Mouse (Mus musculus) midbrain, postnatal 0 days (tissue): ENCODE measurements at regions not wholly inside any gene's neighbourhood (a gene's known extent, or its start where the extent isn't known, plus 50 kb on each side); places are given as distances from the start of the nearest gene placed in this dataset.

Source experiments
- ATAC-seq: fragments of 200-750 bp; cut with Nextera tagmentation; 2 replicates; pipeline ENCODE4 v1.8.0; 2017; ENCODE audit warnings: moderate number of reproducible peaks, mild to moderate bottlenecking, moderate TSS enrichment, moderate library complexity; ENCODE audit not compliant: low FRiP score
- DNase-seq: peaks from one replicate; pipeline ENCODE4 v3.0.0-alpha.2; 2015; ENCODE audit warnings: low spot score
- H3K27ac ChIP-seq: fragments of 300-500 bp; sonication (generic); 2 replicates; pipeline ENCODE4 v1.5.1; 2014; ENCODE audit warnings: low read depth, mild to moderate bottlenecking, low read length, mixed read lengths
- H3K27me3 ChIP-seq: fragments of 300-500 bp; sonication (generic); 2 replicates; pipeline ENCODE4 v1.6.1; 2014; ENCODE audit warnings: low read length, control low read depth, mixed read lengths; ENCODE audit not compliant: insufficient read depth
- H3K36me3 ChIP-seq: fragments of 300-500 bp; sonication (generic); 2 replicates; pipeline ENCODE4 v1.6.1; 2014; ENCODE audit warnings: low read length, control low read depth, mixed read lengths; ENCODE audit not compliant: insufficient read depth
- H3K4me1 ChIP-seq: fragments of 300-500 bp; sonication (generic); 2 replicates; pipeline ENCODE4 v1.6.1; 2014; ENCODE audit warnings: mild to moderate bottlenecking, control low read depth, antibody characterized with exemption, low read length, mixed read lengths; ENCODE audit not compliant: insufficient read depth
- H3K4me2 ChIP-seq: fragments of 300-500 bp; sonication (generic); 2 replicates; pipeline ENCODE4 v1.6.1; 2014; ENCODE audit warnings: low read depth, mild to moderate bottlenecking, low read length, mixed read lengths; ENCODE audit not compliant: poor library complexity, severe bottlenecking
- H3K4me3 ChIP-seq: fragments of 300-500 bp; sonication (generic); 2 replicates; pipeline ENCODE4 v1.5.1; 2014; ENCODE audit warnings: low read depth, mild to moderate bottlenecking, low read length, moderate library complexity
- H3K9ac ChIP-seq: fragments of 300-500 bp; sonication (generic); replicated peaks from 2 replicates; pipeline ENCODE4 v1.6.1; 2014; ENCODE audit warnings: mild to moderate bottlenecking, low read length, moderate library complexity, mixed read lengths; ENCODE audit not compliant: poor library complexity, severe bottlenecking
- H3K9me3 ChIP-seq: fragments of 300-500 bp; sonication (generic); 2 replicates; pipeline ENCODE4 v1.6.1; 2016; ENCODE audit warnings: low read length, control low read depth
- CTCF ChIP-seq: IDR thresholded peaks from 2 replicates; pipeline ENCODE4 v1.5.1; 2016; ENCODE audit warnings: antibody characterized with exemption, mild to moderate bottlenecking
- WGBS: fragments of 180-500 bp; shearing (Covaris S2); extraction: QIAGEN DNeasy Blood & Tissue Kit; methylation state at CpG from one replicate; pipeline ENCODE4 v1.1.7; 2014; 5-methylcytosine and 5-hydroxymethylcytosine counted together

GRCm38 (mm10) chr8:97396634-97397326 is 1508.4 kb upstream of the Got2 start:
- Histone ChIP-seq H3K9me3 (no peaks in the 10 kb centered on the region), H3K27ac (no peak overlapping the region), H3K36me3 (no peaks in the 10 kb centered on the region), H3K27me3 (no peaks in the 10 kb centered on the region), H3K4me1 (no peaks in the 10 kb centered on the region), H3K9ac (no peak overlapping the region), H3K4me2 (no peak overlapping the region), H3K4me3 (no peak overlapping the region)
- no peak for TF ChIP-seq CTCF
- DNase-seq (peak; percentile 65), ATAC-seq (no peak)
- 18% methylated on average over 5 of the region's 5 CpGs for WGBS

- WGBS, result 19% methylated on average over 7 of the region's 7 CpGs
These were observed 1501.3 kb upstream of the Got2 start for GRCm38 (mm10) chr8:97389651-97390050.

GRCm38 (mm10) chr8:97389149-97389548 is 1500.8 kb upstream of the Got2 start:
- no peak for ATAC-seq
- Histone ChIP-seq H3K27me3 (no peaks in the 10 kb centered on the region), H3K27ac (no peak overlapping the region), H3K36me3 (no peaks in the 10 kb centered on the region), H3K4me1 (no peaks in the 10 kb centered on the region), H3K4me2 (no peak overlapping the region), H3K4me3 (no peak overlapping the region), H3K9me3 (no peaks in the 10 kb centered on the region), H3K9ac (no peak overlapping the region)
- no peak for DNase-seq
- 33% methylated on average over 2 of the region's 2 CpGs for WGBS
- TF ChIP-seq CTCF, result no peak

More at GRCm38 (mm10) chr8:97389651-97390050, 1501.3 kb upstream of the Got2 start:
- no peaks in the 10 kb centered on the region for H3K4me1 ChIP-seq
- H3K36me3 ChIP-seq, result no peaks in the 10 kb centered on the region
- no peak for DNase-seq
- H3K9ac ChIP-seq, result no peak overlapping the region
- no peak for TF ChIP-seq CTCF
- H3K27ac ChIP-seq, result no peak overlapping the region
- H3K4me2 ChIP-seq, result no peak overlapping the region
- no peaks in the 10 kb centered on the region for H3K9me3 ChIP-seq
- no peaks in the 10 kb centered on the region for H3K27me3 ChIP-seq
- no peak for ATAC-seq
- no peak overlapping the region for H3K4me3 ChIP-seq

- Histone ChIP-seq H3K9ac (no peak overlapping the region), H3K4me3 (no peak overlapping the region), H3K4me1 (no peaks in the 10 kb centered on the region), H3K4me2 (no peak overlapping the region), H3K27ac (no peak overlapping the region), H3K27me3 (no peaks in the 10 kb centered on the region), H3K36me3 (no peaks in the 10 kb centered on the region), H3K9me3 (no peaks in the 10 kb centered on the region)
- DNase-seq (no peak), ATAC-seq (no peak)
- TF ChIP-seq CTCF, result no peak
- 87% methylated on average over 3 of the region's 3 CpGs for WGBS
These were observed 1486.8 kb upstream of the Got2 start for GRCm38 (mm10) chr8:97374911-97375771.

- Histone ChIP-seq H3K4me1 (no peaks in the 10 kb centered on the region), H3K4me3 (no peak overlapping the region), H3K27ac (no peak overlapping the region), H3K9ac (no peak overlapping the region), H3K27me3 (no peaks in the 10 kb centered on the region), H3K36me3 (no peaks in the 10 kb centered on the region), H3K4me2 (no peak overlapping the region), H3K9me3 (no peaks in the 10 kb centered on the region)
- WGBS, result 88% methylated on average over 6 of the region's 6 CpGs
- ATAC-seq, result no peak
- TF ChIP-seq CTCF, result no peak
- no peak for DNase-seq
These were observed 1458.3 kb upstream of the Got2 start for GRCm38 (mm10) chr8:97346630-97347029.

GRCm38 (mm10) chr8:97315497-97315896 is 1427.2 kb upstream of the Got2 start:
- TF ChIP-seq CTCF, result no peak
- H3K4me1 ChIP-seq, result no peaks in the 10 kb centered on the region
- H3K9me3 ChIP-seq, result no peaks in the 10 kb centered on the region
- no peak for DNase-seq
- WGBS, result 12% methylated on average over 4 of the region's 4 CpGs
- no peak overlapping the region for H3K9ac ChIP-seq
- H3K4me3 ChIP-seq, result no peak overlapping the region
- no peak overlapping the region for H3K27ac ChIP-seq
- H3K27me3 ChIP-seq, result no peaks in the 10 kb centered on the region
- no peak for ATAC-seq
- H3K4me2 ChIP-seq, result no peak overlapping the region
- no peaks in the 10 kb centered on the region for H3K36me3 ChIP-seq
